Mouse (Mus musculus): ENCODE data around the gene Wnt7a.

The Wnt7a gene

GRCm38 (mm10) chr6:91389141-91389540, 22.0 kb downstream of the Wnt7a start:
- no peak for DNase-seq (ENCODE audit: extremely low read depth, low read depth, low spot score)

- no peak for DNase-seq (ENCODE audit: extremely low read depth, low read depth, low spot score)
Observed at GRCm38 (mm10) chr6:91384415-91384814, 26.7 kb downstream of the Wnt7a start.

DNA sequence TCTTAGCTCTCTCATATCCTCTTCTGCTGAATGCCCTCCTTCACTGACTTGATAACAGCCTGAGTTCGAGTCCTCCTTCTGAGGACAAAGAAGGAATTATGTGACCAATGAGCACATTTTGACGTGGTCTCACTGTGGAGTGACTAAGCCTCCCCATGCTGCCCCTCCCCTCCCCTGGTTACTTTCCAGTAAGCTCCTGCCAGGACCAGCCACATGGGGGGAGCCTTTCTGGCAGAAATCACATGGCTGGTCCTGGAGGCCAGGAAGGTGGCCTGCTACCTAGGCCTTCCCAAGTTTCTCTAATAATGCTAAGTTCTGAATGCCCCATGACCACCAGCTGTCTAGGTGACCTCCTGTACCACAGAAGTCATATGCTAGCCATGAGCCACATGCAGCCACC, 27.3 kb downstream of the Wnt7a start:
- no peak for DNase-seq (ENCODE audit: extremely low read depth, low read depth, low spot score)

- no peak for DNase-seq (ENCODE audit: extremely low read depth, low read depth, low spot score)
Observed at GRCm38 (mm10) chr6:91383303-91383702, 27.9 kb downstream of the Wnt7a start.

- DNase-seq (ENCODE audit: extremely low read depth, low read depth, low spot score), result no peak
Observed at GRCm38 (mm10) chr6:91379871-91380270, 31.3 kb downstream of the Wnt7a start.

DNA sequence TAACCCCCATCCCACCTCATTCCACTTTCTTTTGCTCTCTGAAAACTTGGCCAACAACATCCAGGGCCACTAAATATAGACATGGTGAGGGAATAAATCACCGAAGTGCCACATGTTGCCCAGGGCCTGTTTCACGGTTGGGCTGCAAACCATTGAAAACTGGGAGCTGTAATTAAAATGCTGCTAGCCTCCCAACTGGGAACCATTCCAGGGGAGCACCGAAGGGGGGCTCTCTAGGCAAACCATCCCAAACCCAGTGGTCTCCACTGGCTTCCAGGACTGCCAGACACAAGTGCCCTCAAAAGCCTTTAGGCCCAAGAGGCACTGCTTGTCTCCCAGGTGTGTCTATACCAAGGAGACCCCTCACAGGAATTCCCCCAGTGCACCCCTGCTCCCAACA, 31.9 kb downstream of the Wnt7a start:
- no peak for DNase-seq (ENCODE audit: extremely low read depth, low read depth, low spot score)

GRCm38 (mm10) chr6:91372977-91373376, 38.2 kb downstream of the Wnt7a start:
- no peak for DNase-seq (ENCODE audit: extremely low read depth, low read depth, low spot score)

DNA sequence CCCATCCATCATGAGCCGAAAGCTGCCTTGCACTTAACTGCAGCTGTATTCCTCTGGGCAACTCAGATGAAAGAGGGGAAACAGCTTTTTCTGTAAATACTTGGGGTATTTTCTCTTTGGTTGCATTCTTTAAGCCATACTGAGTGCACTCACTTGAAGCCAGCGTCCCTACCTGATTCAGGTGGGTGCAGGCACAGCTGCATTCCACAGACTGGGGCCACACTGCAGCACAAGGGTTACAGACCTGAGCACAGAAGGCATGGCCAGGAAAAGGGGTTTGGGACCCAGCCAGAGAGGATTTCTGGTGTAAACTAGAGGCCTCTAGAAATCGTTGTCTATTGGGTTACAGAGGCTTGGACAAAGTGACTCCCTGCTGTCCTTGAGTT, 38.6 kb downstream of the Wnt7a start:
- no peak for DNase-seq (ENCODE audit: extremely low read depth, low read depth, low spot score)

GRCm38 (mm10) chr6:91371912-91372585, 39.1 kb downstream of the Wnt7a start:
- no peak for DNase-seq (ENCODE audit: extremely low read depth, low read depth, low spot score)

DNA sequence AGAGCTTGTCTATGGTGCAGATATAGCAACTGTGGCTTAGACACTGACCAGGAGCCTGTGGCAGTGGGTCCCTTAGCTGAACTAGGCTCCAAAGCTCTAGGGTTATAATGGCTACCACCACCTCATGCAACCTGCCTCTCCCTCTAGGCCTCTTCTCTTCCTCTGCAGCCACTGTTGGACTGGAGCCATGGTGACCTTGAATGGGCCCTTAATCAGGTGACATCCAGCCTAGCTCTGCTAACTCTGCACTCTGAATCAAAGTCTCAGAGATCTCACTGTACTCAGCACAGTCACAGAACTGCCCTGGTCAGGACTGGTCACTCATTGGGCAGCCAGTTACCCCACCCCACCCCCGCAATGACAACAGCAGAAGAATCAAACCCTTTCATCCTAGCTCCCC, 44.4 kb downstream of the Wnt7a start:
- no peak for DNase-seq (ENCODE audit: extremely low read depth, low read depth, low spot score)

GRCm38 (mm10) chr6:91365480-91365879, 45.7 kb downstream of the Wnt7a start:
- DNase-seq (ENCODE audit: extremely low read depth, low read depth, low spot score), result no peak

DNA sequence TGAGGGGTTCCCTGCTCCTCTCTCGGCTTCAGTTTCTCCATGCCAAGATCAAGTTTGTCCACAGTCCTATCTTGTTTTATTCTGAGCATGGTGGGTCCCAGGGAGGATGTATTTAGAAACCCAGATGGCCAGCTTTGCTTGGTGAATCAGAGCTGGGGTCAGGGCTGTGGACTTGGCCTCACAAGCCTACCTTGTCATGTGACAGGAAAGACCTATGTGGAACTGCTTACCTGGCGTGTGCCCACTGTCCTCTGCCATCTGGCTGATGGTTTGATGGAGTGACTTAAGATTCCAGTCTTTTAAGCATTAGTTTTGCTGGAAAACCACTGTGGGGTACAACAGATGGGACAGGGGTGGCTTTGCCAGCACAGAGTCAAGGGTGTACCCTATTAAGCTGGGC, 48.4 kb downstream of the Wnt7a start:
- no peak for DNase-seq (ENCODE audit: extremely low read depth, low read depth, low spot score)

DNA sequence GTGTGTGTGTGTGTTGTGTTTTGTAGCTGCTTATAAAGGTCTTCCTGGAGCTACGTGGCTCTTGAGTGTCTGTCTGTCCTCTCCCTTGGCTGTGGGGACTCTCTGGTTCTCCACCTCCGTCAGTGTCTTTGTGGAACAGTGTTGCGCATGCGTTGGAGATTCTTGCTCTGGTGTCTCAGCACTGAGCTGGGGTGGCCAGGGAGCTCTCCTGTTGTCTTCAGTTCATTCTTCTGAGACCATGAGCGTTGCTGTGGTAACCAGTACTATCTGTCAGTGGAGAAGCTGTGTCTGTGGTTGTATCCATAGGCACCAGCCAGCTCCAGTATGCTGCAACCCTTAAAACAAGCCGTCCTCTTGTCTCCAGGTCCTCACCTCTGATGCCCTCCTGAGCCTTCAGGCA, 50.2 kb downstream of the Wnt7a start:
- DNase-seq (ENCODE audit: extremely low read depth, low read depth, low spot score), result no peak

GRCm38 (mm10) chr6:91360371-91360690, 50.8 kb downstream of the Wnt7a start:
- no peak for DNase-seq (ENCODE audit: extremely low read depth, low read depth, low spot score)

DNA sequence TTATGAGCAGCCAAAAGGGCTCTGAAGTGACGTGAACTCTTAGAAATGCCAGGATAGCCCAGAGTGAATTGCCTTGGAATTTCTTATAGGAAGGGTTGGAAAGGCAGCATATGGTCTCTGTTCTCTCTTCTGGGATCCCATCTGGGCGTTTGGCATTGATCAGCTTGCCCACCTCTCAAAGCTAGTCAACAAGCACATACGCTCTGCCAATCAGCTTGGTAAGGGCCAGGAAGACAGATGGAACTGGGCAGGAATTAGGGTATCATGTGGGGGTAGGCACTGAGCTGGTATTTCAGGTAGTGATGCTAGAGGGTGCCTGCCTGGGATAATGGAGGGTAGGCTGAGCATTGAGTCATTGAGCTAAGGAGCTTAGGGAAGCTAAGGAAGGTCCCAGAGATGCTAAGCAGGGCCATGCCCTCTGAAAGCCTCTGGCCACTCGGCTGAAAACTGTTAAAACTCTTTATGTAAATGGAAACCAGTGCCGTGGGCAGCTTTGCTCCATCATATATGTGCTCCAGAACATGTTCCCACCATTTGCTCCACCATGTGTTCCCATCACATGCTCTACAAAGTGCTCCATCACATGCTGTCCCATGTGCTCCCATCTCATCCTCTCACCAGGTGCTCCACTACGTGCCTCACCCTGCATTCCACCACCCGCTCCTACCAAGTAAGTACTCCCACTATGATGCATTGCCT, 51.3 kb downstream of the Wnt7a start:
- no peak for DNase-seq (ENCODE audit: extremely low read depth, low read depth, low spot score)

GRCm38 (mm10) chr6:91358866-91359656, 52.1 kb downstream of the Wnt7a start:
- no peak for DNase-seq (ENCODE audit: extremely low read depth, low read depth, low spot score)

- DNase-seq (ENCODE audit: extremely low read depth, low read depth, low spot score), result no peak
Observed at GRCm38 (mm10) chr6:91358394-91358793, 52.8 kb downstream of the Wnt7a start.

DNA sequence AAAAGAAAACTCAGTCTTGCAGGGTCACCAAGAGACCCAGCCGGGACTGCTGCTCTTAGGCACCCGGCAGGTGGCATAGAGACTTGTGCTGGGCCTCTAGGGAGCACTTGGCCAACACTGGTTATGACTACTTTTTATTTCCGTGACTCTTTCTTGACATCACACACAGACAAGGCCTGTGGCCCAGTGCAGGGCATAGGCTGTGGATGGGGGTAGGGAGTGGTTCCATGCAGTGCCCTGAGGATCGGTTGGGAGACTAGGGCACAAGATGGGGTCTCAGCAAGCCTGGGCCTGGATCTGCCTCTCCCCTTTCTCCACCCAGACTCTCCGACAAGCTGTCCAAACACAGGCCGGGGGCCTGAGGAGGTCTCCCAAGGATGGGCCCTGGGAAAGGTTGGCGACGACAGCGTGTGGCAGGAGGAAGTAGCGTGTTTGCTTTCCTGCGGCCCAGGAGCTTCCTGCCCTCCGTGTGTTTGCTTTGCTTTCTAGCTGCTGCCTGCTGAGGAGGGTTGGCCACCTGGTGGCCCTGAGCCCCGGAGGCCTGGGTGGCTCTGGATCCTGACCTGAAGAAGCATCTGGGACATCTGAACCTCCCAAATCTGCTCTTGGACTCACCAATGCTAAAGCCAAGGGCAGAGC, 53.8 kb downstream of the Wnt7a start:
- DNase-seq (ENCODE audit: extremely low read depth, low read depth, low spot score), result no peak

DNA sequence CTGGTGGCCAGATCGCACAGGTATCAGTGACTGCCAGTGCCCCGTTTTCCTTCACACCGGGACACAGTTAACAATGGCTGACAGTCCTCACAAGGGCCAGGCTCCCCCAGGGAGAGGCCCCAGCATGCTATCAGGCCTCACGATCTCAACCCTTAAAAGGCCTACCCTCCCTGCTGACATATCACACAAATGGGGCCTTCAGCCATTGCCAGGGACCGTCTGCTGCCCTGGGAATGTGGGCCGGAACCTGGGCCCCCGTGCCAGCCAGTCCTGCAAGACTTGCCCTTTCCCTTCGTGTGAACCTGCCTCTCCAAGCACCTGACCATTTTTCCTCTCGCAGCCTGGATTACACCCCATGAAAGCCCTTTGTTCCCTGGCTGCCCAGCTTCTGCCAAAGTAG, 61.5 kb downstream of the Wnt7a start:
- DNase-seq (ENCODE audit: extremely low read depth, low read depth, low spot score), result no peak

DNA sequence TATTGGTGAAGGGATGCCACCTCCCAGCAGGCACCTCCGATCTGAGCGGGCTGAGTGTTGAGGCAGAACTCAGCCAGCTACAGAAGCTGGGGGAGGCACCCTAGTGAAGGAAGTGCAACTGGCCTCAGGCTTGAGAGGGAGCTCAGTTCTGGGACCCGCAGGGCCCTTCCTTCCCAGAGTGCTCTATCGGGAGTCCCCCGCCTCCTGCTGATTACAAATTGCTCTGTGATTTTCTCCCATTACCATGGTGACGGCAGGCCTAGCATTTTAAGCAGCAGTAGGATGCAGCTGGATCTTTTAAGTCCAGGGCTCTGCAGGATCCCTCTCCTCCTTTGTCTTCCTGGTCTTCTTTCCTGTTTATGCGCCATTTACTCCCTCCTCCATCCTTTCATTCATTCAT, 63.4 kb downstream of the Wnt7a start:
- DNase-seq (ENCODE audit: extremely low read depth, low read depth, low spot score), result no peak

GRCm38 (mm10) chr6:91346906-91347156, 64.3 kb downstream of the Wnt7a start:
- no peak for DNase-seq (ENCODE audit: extremely low read depth, low read depth, low spot score)

Data from fat pad, adult 2 months (tissue).